Mouse (Mus musculus): ENCODE results near the gene Cpd.
A peak's percentile ranks its signal among the peaks of the same experiment; 100 is the strongest.

DNA sequence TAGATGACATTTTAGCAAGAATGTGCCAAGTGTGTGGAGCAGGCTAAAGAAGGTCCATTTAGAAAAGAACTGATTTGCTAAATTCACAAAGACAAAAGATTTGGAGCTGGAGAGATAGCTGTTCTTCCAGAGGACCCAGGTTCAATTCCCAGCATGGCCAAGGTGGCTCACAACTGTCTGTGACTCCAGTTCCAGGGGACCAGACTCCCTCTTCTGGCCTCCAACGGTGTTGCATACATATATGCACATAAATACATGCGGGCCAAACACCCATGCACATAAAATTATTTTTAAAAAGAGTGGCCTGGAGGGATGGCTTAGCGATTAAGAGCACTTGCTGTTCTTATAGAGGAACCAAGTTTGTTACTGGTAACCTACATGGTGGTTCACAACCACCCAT is 4.7 kb upstream of the Cpd start:
- TF ChIP-seq POLR2A (IDR thresholded peaks at IDR 0.05; ENCODE audit: extremely low read depth, insufficient read depth, low read length) (no peak), CTCF (IDR thresholded peaks at IDR 0.05; ENCODE audit: low read depth, low read length) (0 out of 2 replicates have a peak, but pooled peaks have one; percentile 19)
